Mouse (Mus musculus) limb, embryonic 12.5 days (tissue): ENCODE results near the gene Rcsd1. TPM values are rescaled to one million over a fixed set of nuclear protein-coding genes. Genes with fewer than 3 reads are reported as not detected.

Experiments
- ATAC-seq: fragments of 200-750 bp; cut with Nextera tagmentation; 2 replicates; pipeline ENCODE4 v1.8.0; 2017; ENCODE audit warnings: low read depth, moderate TSS enrichment; ENCODE audit not compliant: insufficient number of reproducible peaks, insufficient read depth, low FRiP score, low TSS enrichment
- H3K27ac ChIP-seq: fragments of 300-500 bp; sonication (generic); 2 replicates; pipeline ENCODE4 v1.5.1; 2016; ENCODE audit warnings: mild to moderate bottlenecking, moderate library complexity
- H3K27me3 ChIP-seq: fragments of 300-500 bp; sonication (generic); 2 replicates; pipeline ENCODE4 v1.6.1; 2016; ENCODE audit warnings: mild to moderate bottlenecking, moderate library complexity
- H3K36me3 ChIP-seq: fragments of 300-500 bp; sonication (generic); 2 replicates; pipeline ENCODE4 v1.6.1; 2016; ENCODE audit warnings: mild to moderate bottlenecking, moderate library complexity
- H3K4me1 ChIP-seq: fragments of 300-500 bp; sonication (generic); replicated peaks from 2 replicates; pipeline ENCODE4 v1.6.1; 2016
- H3K4me2 ChIP-seq: fragments of 300-500 bp; sonication (generic); 2 replicates; pipeline ENCODE4 v1.6.1; 2016; ENCODE audit warnings: mild to moderate bottlenecking, moderate library complexity
- H3K4me3 ChIP-seq: fragments of 300-500 bp; sonication (generic); replicated peaks from 2 replicates; pipeline ENCODE4 v1.5.1; 2016; ENCODE audit warnings: mild to moderate bottlenecking
- H3K9ac ChIP-seq: fragments of 300-500 bp; sonication (generic); replicated peaks from 2 replicates; pipeline ENCODE4 v1.6.1; 2016; ENCODE audit warnings: mild to moderate bottlenecking, moderate library complexity
- H3K9me3 ChIP-seq: fragments of 300-500 bp; sonication (generic); 2 replicates; pipeline ENCODE4 v1.6.1; 2016; ENCODE audit warnings: mild to moderate bottlenecking, moderate library complexity
- WGBS: fragments of 180-500 bp; shearing (Covaris S2); methylation state at CpG from one replicate; pipeline ENCODE4 v1.1.7; 2016; 5-methylcytosine and 5-hydroxymethylcytosine counted together
- polyA plus RNA-seq: library from polyadenylated mRNA; unstranded; fragments of >200 nt; fragmentation: Nextera tagmentation; extraction: Ambion mirVana; gene quantifications from 2 replicates; pipeline ENCODE4 v1.2.1, GENCODE M21; 2016

The Rcsd1 gene
- polyA plus RNA-seq, 1 experiment from 2014 or later, result 10.8 TPM

GRCm38 (mm10) chr1:165734840-165735239 is 25.3 kb upstream of the Rcsd1 start:
- Histone ChIP-seq H3K4me3 (no peak overlapping the region), H3K9me3 (no peaks in the 10 kb centered on the region), H3K27ac (no peak overlapping the region), H3K36me3 (no peaks in the 10 kb centered on the region), H3K27me3 (peaks cover 5% of the 10 kb centered on the region; the same call in 1 of the 2 replicates), H3K4me2 (no peak overlapping the region), H3K9ac (no peak overlapping the region), H3K4me1 (0 out of 2 replicates have a peak, but pooled peaks cover 3% of the 10 kb centered on the region)
- ATAC-seq, result no peak
- 94% methylated on average over 2 of the region's 2 CpGs for WGBS

GRCm38 (mm10) chr1:165731553-165731952 is 22.0 kb upstream of the Rcsd1 start:
- Histone ChIP-seq H3K27me3 (peaks cover 5% of the 10 kb centered on the region; the same call in 1 of the 2 replicates), H3K4me1 (peaks cover 10% of the 10 kb centered on the region; the same call in 1 of the 2 replicates), H3K27ac (no peak overlapping the region), H3K9me3 (no peaks in the 10 kb centered on the region), H3K36me3 (no peaks in the 10 kb centered on the region), H3K4me2 (no peak overlapping the region), H3K9ac (no peak overlapping the region), H3K4me3 (no peak overlapping the region)
- ATAC-seq, result no peak
- 68% methylated on average over 6 of the region's 6 CpGs for WGBS

DNA sequence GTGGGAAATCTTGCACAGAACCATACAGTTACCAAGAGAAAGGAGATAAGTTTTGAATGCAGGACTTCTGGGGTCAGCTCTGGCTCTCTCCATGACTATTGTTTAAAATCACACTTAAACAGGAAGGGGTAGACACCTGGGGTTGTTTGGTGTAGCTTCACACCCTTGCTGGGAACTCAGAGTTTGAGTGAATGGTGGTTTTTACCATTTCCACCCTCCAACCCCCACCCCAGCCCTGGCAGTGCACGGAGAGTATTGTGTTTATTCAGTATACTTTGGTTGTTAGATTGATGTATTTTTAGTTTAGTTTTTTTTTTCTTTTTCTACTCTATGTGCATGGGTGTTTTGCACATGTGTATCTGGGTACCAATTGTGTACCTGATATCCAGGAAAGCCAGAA is 20.6 kb upstream of the Rcsd1 start:
- Histone ChIP-seq H3K4me3 (no peak overlapping the region), H3K36me3 (no peaks in the 10 kb centered on the region), H3K27me3 (peaks cover 5% of the 10 kb centered on the region; the same call in 1 of the 2 replicates), H3K4me2 (no peak overlapping the region), H3K4me1 (peaks cover 10% of the 10 kb centered on the region), H3K27ac (no peak overlapping the region), H3K9ac (no peak overlapping the region), H3K9me3 (no peaks in the 10 kb centered on the region)
- 58% methylated on average over 1 of the region's 1 CpGs for WGBS
- ATAC-seq, result no peak

GRCm38 (mm10) chr1:165728057-165728639 is 18.6 kb upstream of the Rcsd1 start:
- 87% methylated on average over 3 of the region's 3 CpGs for WGBS
- Histone ChIP-seq H3K9me3 (no peaks in the 10 kb centered on the region), H3K9ac (no peak overlapping the region), H3K4me2 (no peak overlapping the region), H3K4me3 (no peak overlapping the region), H3K36me3 (no peaks in the 10 kb centered on the region), H3K27ac (no peak overlapping the region), H3K27me3 (no peaks in the 10 kb centered on the region), H3K4me1 (peaks cover 10% of the 10 kb centered on the region)
- ATAC-seq, result no peak

DNA sequence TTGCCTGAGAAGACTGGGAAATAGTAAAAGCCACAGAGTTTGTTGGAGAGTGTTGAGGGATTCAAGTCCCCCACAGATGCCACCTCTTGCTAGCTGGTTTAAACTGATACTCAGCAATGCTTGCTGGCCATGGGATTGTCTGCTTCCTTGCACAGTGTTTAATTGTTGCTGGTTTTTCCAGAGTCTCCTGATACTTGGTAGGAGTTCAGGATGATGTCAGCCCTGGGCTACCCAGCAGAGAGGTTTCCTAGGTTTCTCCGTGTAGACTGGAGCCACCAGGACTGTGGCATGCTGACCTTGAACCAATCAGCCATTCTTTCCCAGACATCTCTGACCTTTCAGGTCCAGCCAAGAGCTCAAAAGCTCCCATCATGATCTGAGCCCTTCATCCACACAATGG is 17.4 kb upstream of the Rcsd1 start:
- ATAC-seq, result no peak
- no peak overlapping the region for H3K4me3 ChIP-seq
- no peak overlapping the region for H3K4me2 ChIP-seq
- no peaks in the 10 kb centered on the region for H3K9me3 ChIP-seq
- no peaks in the 10 kb centered on the region for H3K36me3 ChIP-seq
- peaks cover 10% of the 10 kb centered on the region for H3K4me1 ChIP-seq
- H3K9ac ChIP-seq, result no peak overlapping the region
- H3K27me3 ChIP-seq, result no peaks in the 10 kb centered on the region
- no peak overlapping the region for H3K27ac ChIP-seq
- WGBS, result 67% methylated on average over 1 of the region's 1 CpGs

DNA sequence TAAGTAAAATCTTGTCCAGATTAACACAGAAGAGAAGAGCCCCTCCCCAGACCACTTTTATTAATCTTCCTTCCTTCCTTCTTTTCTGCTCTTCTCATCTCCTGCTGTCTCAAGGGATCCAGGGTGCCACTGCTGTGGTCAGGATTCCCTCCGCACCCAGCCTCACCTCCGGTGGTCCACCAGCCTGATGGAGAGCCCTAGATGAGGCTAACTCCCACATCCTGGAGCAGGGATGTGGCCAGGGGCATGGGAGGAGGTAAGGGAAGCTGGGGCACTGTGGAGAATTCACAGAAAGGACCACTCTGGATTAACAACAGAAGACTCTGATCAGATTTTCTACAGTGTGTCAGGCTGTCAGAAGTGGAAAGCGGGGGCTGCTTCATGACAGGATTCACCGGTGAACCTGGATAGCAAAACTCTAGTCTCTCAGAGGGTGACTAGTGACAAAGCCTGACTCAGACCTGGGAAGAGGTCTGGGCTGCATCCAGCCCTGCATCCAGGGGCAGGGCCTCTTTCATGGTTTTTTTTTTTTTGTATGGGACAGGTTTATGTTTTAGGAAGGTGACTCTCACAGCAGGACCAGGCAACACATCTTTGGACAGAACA is 15.6 kb upstream of the Rcsd1 start:
- Histone ChIP-seq H3K27me3 (no peaks in the 10 kb centered on the region), H3K36me3 (no peaks in the 10 kb centered on the region), H3K9ac (no peak overlapping the region), H3K4me1 (peaks cover 10% of the 10 kb centered on the region), H3K9me3 (no peaks in the 10 kb centered on the region), H3K27ac (no peak overlapping the region), H3K4me3 (no peak overlapping the region), H3K4me2 (no peak overlapping the region)
- ATAC-seq, result no peak
- WGBS, result 90% methylated on average over 4 of the region's 4 CpGs

DNA sequence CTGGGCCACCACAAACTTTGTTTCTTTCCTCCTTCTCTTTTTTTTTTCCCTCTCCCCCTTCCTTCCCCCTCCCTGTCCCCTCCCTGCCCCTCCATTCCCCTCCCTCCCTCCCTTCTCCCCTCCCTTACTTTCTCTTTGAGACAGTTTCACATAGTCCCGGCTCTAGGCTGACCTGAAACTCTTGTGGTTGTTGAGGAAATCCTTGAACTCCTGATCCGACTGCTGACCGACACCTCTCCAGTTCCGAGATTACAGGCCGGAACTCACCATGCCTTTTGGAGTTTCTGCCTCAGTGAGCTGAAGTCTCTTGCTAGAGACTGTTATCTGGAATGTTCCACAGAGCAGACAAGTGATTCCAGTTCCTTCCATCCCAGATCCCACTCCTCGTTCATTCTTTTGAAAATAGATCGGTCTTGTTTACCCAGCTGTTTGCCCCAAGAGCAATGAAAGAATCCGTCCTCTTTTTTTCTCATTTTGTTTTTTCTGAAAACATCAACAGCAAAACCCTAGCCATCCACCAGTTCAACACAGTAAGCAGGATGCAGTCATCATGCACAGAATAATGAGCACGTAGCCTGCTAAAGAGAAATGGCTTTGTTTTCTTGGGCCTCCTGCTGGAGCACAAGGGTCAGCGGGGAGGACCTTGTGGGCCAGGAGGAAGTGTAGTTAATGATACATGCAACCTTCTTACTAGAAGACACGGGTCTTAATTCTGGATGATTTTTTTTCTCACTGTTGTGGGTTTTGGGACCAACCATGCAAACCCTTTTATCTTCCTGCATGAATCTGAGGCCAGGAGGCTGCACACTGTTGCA is 14.9 kb upstream of the Rcsd1 start:
- no peak overlapping the region for H3K9ac ChIP-seq
- no peak overlapping the region for H3K4me2 ChIP-seq
- 72% methylated on average over 11 of the region's 11 CpGs for WGBS
- no peak overlapping the region for H3K27ac ChIP-seq
- peaks cover 7% of the 10 kb centered on the region for H3K4me1 ChIP-seq
- no peaks in the 10 kb centered on the region for H3K27me3 ChIP-seq
- H3K36me3 ChIP-seq, result no peaks in the 10 kb centered on the region
- no peak for ATAC-seq
- no peak overlapping the region for H3K4me3 ChIP-seq
- H3K9me3 ChIP-seq, result no peaks in the 10 kb centered on the region

DNA sequence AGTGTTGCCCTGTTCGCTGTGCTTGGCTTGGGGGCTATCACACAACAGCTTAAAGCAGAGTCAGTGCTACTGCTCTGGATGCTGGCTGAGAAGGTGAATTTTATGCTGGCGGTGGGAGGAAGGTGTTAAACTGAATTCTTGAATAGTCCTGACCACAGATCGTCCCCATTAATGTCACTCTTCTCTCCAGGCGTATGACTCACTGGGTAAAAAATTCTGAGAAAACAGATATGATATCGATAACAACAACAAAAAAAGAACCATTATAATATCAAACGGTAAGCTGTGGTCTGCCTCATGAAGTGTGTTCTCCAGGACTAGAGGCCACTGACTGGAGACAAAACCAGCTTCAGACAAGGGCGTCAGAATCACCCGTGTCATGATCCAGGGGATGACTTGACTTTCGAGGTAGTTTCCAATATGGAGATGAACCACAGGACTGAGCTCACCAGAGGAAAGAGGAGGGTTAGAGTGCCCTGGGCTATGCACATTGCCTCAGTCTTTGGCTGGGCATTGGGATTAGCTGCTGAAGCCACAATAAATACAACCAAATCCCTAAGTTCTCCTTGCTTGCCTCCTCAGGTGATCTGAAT is 13.1 kb upstream of the Rcsd1 start:
- Histone ChIP-seq H3K27ac (no peak overlapping the region), H3K4me3 (no peak overlapping the region), H3K4me1 (peaks cover 19% of the 10 kb centered on the region), H3K36me3 (no peaks in the 10 kb centered on the region), H3K9ac (no peak overlapping the region), H3K9me3 (no peaks in the 10 kb centered on the region), H3K4me2 (no peak overlapping the region), H3K27me3 (no peaks in the 10 kb centered on the region)
- WGBS, result 91% methylated on average over 9 of the region's 9 CpGs
- no peak for ATAC-seq

- Histone ChIP-seq H3K27ac (no peak overlapping the region), H3K4me3 (no peak overlapping the region), H3K9ac (no peak overlapping the region), H3K36me3 (no peaks in the 10 kb centered on the region), H3K4me2 (no peak overlapping the region), H3K9me3 (no peaks in the 10 kb centered on the region), H3K4me1 (peaks cover 15% of the 10 kb centered on the region), H3K27me3 (no peaks in the 10 kb centered on the region)
- WGBS, result 70% methylated on average over 15 of the region's 15 CpGs
- ATAC-seq, result no peak
These were observed 9.1 kb upstream of the Rcsd1 start for GRCm38 (mm10) chr1:165718543-165719105.

GRCm38 (mm10) chr1:165717711-165718542 is 8.4 kb upstream of the Rcsd1 start:
- 56% methylated on average over 11 of the region's 11 CpGs for WGBS

More at GRCm38 (mm10) chr1:165717711-165718542, 8.4 kb upstream of the Rcsd1 start:
- Histone ChIP-seq H3K4me3 (no peak overlapping the region), H3K9me3 (no peaks in the 10 kb centered on the region), H3K4me1 (peaks cover 15% of the 10 kb centered on the region), H3K36me3 (no peaks in the 10 kb centered on the region), H3K4me2 (no peak overlapping the region), H3K27me3 (no peaks in the 10 kb centered on the region), H3K9ac (no peak overlapping the region), H3K27ac (peak overlapping the region; percentile 62; the same call in 1 of the 2 replicates)
- ATAC-seq, result no peak
